Mouse (Mus musculus): Measurements from ENCODE around the gene Naaladl2. TPM values are rescaled to one million over a fixed set of nuclear protein-coding genes. Genes with fewer than 3 reads are reported as not detected.

Gene Naaladl2
- 0.23 and 0.30 TPM in 2 replicates for polyA plus RNA-seq (2015; fragmentation: Nextera tagmentation; extraction: Ambion mirVana)

- Histone ChIP-seq H3K9me3 (replicated peaks) (no peaks in the 10 kb centered on the region), H3K27ac (no peak within 1 kb of the TSS), H3K4me2 (peak within 1 kb of the TSS; percentile 59), H3K36me3 (no peaks in the 10 kb centered on the region), H3K27me3 (peaks cover 34% of the 10 kb centered on the region), H3K4me3 (replicated peaks) (peak within 1 kb of the TSS; percentile 49), H3K4me1 (replicated peaks) (no peaks in the 10 kb centered on the region), H3K9ac (no peak within 1 kb of the TSS)
- under 1% methylated on average over 84 of the region's 93 CpGs for WGBS (ENCODE audit: insufficient replicate concordance)
- ATAC-seq (ENCODE audit: low read depth) (no peak), DNase-seq (no peak)
Measured at GRCm38 (mm10) chr3:25143555-25144311, at the start of gene Naaladl2. Naaladl2 (minus strand) TSS chr3:25144261.

- H3K4me1 ChIP-seq (replicated peaks): no peaks in the 10 kb centered on the region
- WGBS (ENCODE audit: insufficient replicate concordance): 80% methylated on average over 13 of the region's 13 CpGs
- H3K27ac ChIP-seq: no peak overlapping the region
- no peak for DNase-seq
- no peaks in the 10 kb centered on the region for H3K27me3 ChIP-seq
- H3K9ac ChIP-seq: no peak overlapping the region
- H3K4me3 ChIP-seq (replicated peaks): no peak overlapping the region
- H3K9me3 ChIP-seq (replicated peaks): peaks cover 3% of the 10 kb centered on the region; the same call in 1 of the 2 replicates
- ATAC-seq (ENCODE audit: low read depth): no peak
- no peak overlapping the region for H3K4me2 ChIP-seq
- H3K36me3 ChIP-seq: no peaks in the 10 kb centered on the region
Measured at GRCm38 (mm10) chr3:25151721-25152120, 7.7 kb upstream of the Naaladl2 start.

- Histone ChIP-seq H3K27me3 (peaks cover 30% of the 10 kb centered on the region), H3K4me1 (replicated peaks) (no peaks in the 10 kb centered on the region), H3K9ac (no peak overlapping the region), H3K4me2 (no peak overlapping the region), H3K4me3 (replicated peaks) (no peak overlapping the region), H3K27ac (no peak overlapping the region), H3K36me3 (no peaks in the 10 kb centered on the region), H3K9me3 (replicated peaks) (0 out of 2 replicates have a peak, but pooled peaks cover 3% of the 10 kb centered on the region)
- no peak for DNase-seq
- ATAC-seq (ENCODE audit: low read depth): no peak
Measured at GRCm38 (mm10) chr3:25147271-25147670, 3.2 kb upstream of the Naaladl2 start.

GRCm38 (mm10) chr3:25144961-25145697 lies 1.1 kb upstream of the Naaladl2 start:
- DNase-seq: no peak
- H3K4me2 ChIP-seq: no peak overlapping the region
- WGBS (ENCODE audit: insufficient replicate concordance): 23% methylated on average over 8 of the region's 8 CpGs
- H3K4me1 ChIP-seq (replicated peaks): no peaks in the 10 kb centered on the region
- 0 out of 2 replicates have a peak, but pooled peaks cover 3% of the 10 kb centered on the region for H3K9me3 ChIP-seq (replicated peaks)
- H3K36me3 ChIP-seq: no peaks in the 10 kb centered on the region
- no peak overlapping the region for H3K9ac ChIP-seq
- no peak for ATAC-seq (ENCODE audit: low read depth)
- peaks cover 34% of the 10 kb centered on the region for H3K27me3 ChIP-seq
- H3K4me3 ChIP-seq (replicated peaks): no peak overlapping the region
- no peak overlapping the region for H3K27ac ChIP-seq

- Histone ChIP-seq H3K4me1 (replicated peaks) (no peaks in the 10 kb centered on the region), H3K9ac (no peak overlapping the region), H3K27ac (no peak overlapping the region), H3K27me3 (peaks cover 34% of the 10 kb centered on the region), H3K4me3 (replicated peaks) (0 out of 2 replicates have a peak overlapping the region, but pooled peaks have one; percentile 49), H3K9me3 (replicated peaks) (no peaks in the 10 kb centered on the region), H3K4me2 (peak overlapping the region; percentile 59; the same call in 1 of the 2 replicates), H3K36me3 (no peaks in the 10 kb centered on the region)
- ATAC-seq (ENCODE audit: low read depth) (no peak), DNase-seq (no peak)
- 39% methylated on average over 6 of the region's 6 CpGs for WGBS (ENCODE audit: insufficient replicate concordance)
Measured at GRCm38 (mm10) chr3:25143111-25143510, 950 bp downstream of the Naaladl2 start.

GRCm38 (mm10) chr3:25131848-25132247 lies 12.2 kb downstream of the Naaladl2 start:
- no peaks in the 10 kb centered on the region for H3K9me3 ChIP-seq (replicated peaks)
- H3K27me3 ChIP-seq: no peaks in the 10 kb centered on the region
- no peaks in the 10 kb centered on the region for H3K36me3 ChIP-seq
- H3K9ac ChIP-seq: no peak overlapping the region
- H3K4me1 ChIP-seq (replicated peaks): no peaks in the 10 kb centered on the region
- no peak overlapping the region for H3K4me2 ChIP-seq
- 32% methylated on average over 3 of the region's 3 CpGs for WGBS (ENCODE audit: insufficient replicate concordance)
- DNase-seq (no peak), ATAC-seq (ENCODE audit: low read depth) (no peak)
- H3K4me3 ChIP-seq (replicated peaks): no peak overlapping the region
- no peak overlapping the region for H3K27ac ChIP-seq

GRCm38 (mm10) chr3:25127864-25128263 lies 16.2 kb downstream of the Naaladl2 start:
- no peak for DNase-seq
- 51% methylated on average over 4 of the region's 4 CpGs for WGBS (ENCODE audit: insufficient replicate concordance)
- no peak overlapping the region for H3K4me2 ChIP-seq

GRCm38 (mm10) chr3:25124919-25125846 lies 18.9 kb downstream of the Naaladl2 start:
- WGBS (ENCODE audit: insufficient replicate concordance): 42% methylated on average over 5 of the region's 5 CpGs
- Histone ChIP-seq H3K36me3 (no peaks in the 10 kb centered on the region), H3K9me3 (replicated peaks) (no peaks in the 10 kb centered on the region), H3K4me2 (no peak overlapping the region), H3K4me1 (replicated peaks) (no peaks in the 10 kb centered on the region), H3K27ac (no peak overlapping the region), H3K9ac (no peak overlapping the region), H3K27me3 (no peaks in the 10 kb centered on the region), H3K4me3 (replicated peaks) (no peak overlapping the region)
- DNase-seq: no peak
- no peak for ATAC-seq (ENCODE audit: low read depth)

More at GRCm38 (mm10) chr3:25127864-25128263, 16.2 kb downstream of the Naaladl2 start:
- no peak overlapping the region for H3K4me3 ChIP-seq (replicated peaks)
- H3K9me3 ChIP-seq (replicated peaks): no peaks in the 10 kb centered on the region
- no peaks in the 10 kb centered on the region for H3K4me1 ChIP-seq (replicated peaks)
- no peaks in the 10 kb centered on the region for H3K27me3 ChIP-seq
- H3K36me3 ChIP-seq: no peaks in the 10 kb centered on the region
- ATAC-seq (ENCODE audit: low read depth): no peak
- no peak overlapping the region for H3K27ac ChIP-seq
- no peak overlapping the region for H3K9ac ChIP-seq

- no peaks in the 10 kb centered on the region for H3K9me3 ChIP-seq (replicated peaks)
- H3K36me3 ChIP-seq: no peaks in the 10 kb centered on the region
Measured at GRCm38 (mm10) chr3:25113107-25113506, 31.0 kb downstream of the Naaladl2 start.

GRCm38 (mm10) chr3:25108997-25109396 lies 35.1 kb downstream of the Naaladl2 start:
- 54% methylated on average over 3 of the region's 3 CpGs for WGBS (ENCODE audit: insufficient replicate concordance)
- no peak overlapping the region for H3K27ac ChIP-seq
- H3K4me2 ChIP-seq: no peak overlapping the region
- H3K27me3 ChIP-seq: no peaks in the 10 kb centered on the region
- DNase-seq (no peak), ATAC-seq (ENCODE audit: low read depth) (no peak)
- no peaks in the 10 kb centered on the region for H3K36me3 ChIP-seq
- H3K4me1 ChIP-seq (replicated peaks): no peaks in the 10 kb centered on the region
- no peaks in the 10 kb centered on the region for H3K9me3 ChIP-seq (replicated peaks)
- H3K4me3 ChIP-seq (replicated peaks): no peak overlapping the region
- no peak overlapping the region for H3K9ac ChIP-seq

More at GRCm38 (mm10) chr3:25113107-25113506, 31.0 kb downstream of the Naaladl2 start:
- no peak overlapping the region for H3K27ac ChIP-seq
- DNase-seq (no peak), ATAC-seq (ENCODE audit: low read depth) (no peak)
- no peaks in the 10 kb centered on the region for H3K27me3 ChIP-seq
- no peak overlapping the region for H3K9ac ChIP-seq
- no peak overlapping the region for H3K4me3 ChIP-seq (replicated peaks)
- H3K4me1 ChIP-seq (replicated peaks): no peaks in the 10 kb centered on the region
- WGBS (ENCODE audit: insufficient replicate concordance): 76% methylated on average over 4 of the region's 4 CpGs
- H3K4me2 ChIP-seq: no peak overlapping the region

- Histone ChIP-seq H3K27me3 (no peaks in the 10 kb centered on the region), H3K36me3 (no peaks in the 10 kb centered on the region)
- 70% methylated on average over 2 of the region's 2 CpGs for WGBS (ENCODE audit: insufficient replicate concordance)
Measured at GRCm38 (mm10) chr3:25092986-25093385, 51.1 kb downstream of the Naaladl2 start.

More at GRCm38 (mm10) chr3:25092986-25093385, 51.1 kb downstream of the Naaladl2 start:
- DNase-seq: no peak
- Histone ChIP-seq H3K27ac (no peak overlapping the region), H3K9ac (no peak overlapping the region), H3K4me2 (no peak overlapping the region), H3K4me1 (replicated peaks) (no peaks in the 10 kb centered on the region), H3K9me3 (replicated peaks) (no peaks in the 10 kb centered on the region), H3K4me3 (replicated peaks) (no peak overlapping the region)
- ATAC-seq (ENCODE audit: low read depth): no peak
